Mouse (Mus musculus) urinary bladder, postnatal 36 days (tissue): ENCODE results near the gene Cdk2ap2.
A peak's percentile ranks its signal among the peaks of the same experiment; 100 is the strongest.
"Not testable (repeated sequence)": the region's sequence is repeated elsewhere in the genome, so short reads cannot be mapped to it uniquely, and the experiment has no call there.

Experiments used
- DNase-seq, 2 experiments: peaks; one replicate each; pipeline ENCODE4 v3.0.0; 2022; ENCODE audit warnings: low spot score in 2 of 2, mixed read lengths in 1 of 2

The Cdk2ap2 gene

DNA sequence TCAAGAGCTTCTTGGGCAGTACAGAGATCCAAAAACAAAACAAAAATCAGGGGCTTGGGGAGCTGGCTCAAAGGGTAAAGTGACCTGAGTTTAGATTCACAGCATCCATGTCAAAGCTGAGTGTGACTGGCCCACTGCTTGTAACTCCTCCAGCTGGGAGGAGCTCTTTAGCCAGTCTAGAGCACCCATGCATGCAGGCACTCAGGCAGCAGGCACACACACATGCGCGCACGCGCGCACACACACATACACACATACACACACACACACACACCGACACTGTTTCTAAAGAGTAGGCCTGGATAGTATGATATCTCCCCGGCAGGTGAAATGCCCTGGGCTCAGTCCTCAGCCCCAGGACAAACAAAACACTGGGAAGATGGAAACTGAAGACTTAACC lies 20.0 kb downstream of the Cdk2ap2 start:
- DNase-seq = no peak

GRCm38 (mm10) chr19:4118350-4118749 lies 21.4 kb downstream of the Cdk2ap2 start:
- no peak for DNase-seq

DNA sequence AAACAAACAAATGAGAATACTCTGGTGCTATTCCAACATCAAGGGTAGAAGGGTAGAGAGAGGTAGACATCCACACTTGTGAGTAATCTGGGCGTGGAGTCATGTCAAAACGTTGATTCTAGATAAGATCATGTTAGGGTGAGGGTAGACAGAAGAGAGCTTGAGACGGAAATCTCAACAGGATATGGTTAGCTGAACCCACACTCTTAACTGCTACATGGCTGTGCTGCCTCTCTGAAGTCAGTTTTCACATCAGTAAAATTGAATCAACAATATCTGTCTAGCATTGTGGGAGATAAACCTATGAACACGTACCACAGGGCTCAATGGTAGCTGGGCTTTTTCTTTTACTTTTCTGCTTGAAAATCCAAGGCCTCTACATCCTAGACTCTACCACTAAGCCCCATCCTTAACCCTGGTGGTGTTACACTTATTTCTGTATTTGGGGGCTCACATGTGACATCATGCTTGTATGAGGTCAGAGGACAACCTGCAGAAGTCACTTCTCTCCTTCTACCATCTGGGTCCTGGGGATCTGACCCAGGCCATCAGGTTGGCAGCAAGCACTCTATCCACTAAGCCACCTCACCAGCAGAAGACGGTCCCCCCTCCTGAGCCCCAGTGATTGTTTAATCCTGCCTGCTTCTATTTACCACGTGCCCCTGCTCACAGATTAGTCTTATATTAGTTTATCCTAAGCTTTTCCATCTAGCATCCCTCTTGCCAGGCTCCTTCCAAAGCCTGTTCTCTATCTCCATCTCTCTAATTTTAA lies 22.9 kb downstream of the Cdk2ap2 start:
- no peak for DNase-seq

- DNase-seq = no peak
These were observed 23.5 kb downstream of the Cdk2ap2 start for GRCm38 (mm10) chr19:4120496-4120895.

DNA sequence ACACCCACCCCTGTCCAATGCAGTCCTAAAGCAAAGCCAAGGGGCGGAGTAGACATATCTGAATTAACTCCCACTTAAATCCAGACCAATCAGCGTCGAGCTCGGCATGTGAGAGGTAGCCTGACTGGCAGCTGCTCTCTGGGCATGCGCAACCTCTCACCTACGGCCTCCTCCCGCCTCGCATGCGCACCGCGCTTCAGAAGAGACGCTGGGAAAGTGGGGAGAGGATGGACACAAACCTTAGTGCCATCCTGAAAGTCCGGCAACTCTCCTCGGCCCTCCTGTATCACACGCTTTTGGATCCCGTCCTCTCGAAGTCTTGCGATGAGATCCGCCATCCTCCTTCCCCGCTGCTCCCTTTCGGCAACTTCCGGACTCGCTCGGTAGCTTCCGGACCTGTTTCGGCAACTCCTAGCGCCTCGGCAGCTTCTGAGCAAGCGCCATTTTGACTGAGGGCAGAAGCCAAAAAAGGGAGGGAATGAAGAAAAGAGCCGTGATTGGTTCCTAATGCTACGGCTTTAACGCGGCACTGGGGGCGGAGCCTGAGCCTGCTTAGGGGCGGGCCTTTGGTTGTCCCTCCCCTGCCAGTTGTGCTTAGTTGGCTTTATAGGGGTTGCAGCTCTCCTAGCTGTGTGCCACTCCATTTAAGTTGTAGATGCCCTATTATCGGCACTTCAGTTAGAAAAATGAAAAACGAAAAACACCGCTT lies 24.3 kb downstream of the Cdk2ap2 start:
- peak; percentile 98 to 99 for DNase-seq

GRCm38 (mm10) chr19:4121896-4122295 lies 24.9 kb downstream of the Cdk2ap2 start:
- DNase-seq = not testable (repeated sequence)

GRCm38 (mm10) chr19:4122411-4123370 lies 25.7 kb downstream of the Cdk2ap2 start:
- DNase-seq = no peak

DNA sequence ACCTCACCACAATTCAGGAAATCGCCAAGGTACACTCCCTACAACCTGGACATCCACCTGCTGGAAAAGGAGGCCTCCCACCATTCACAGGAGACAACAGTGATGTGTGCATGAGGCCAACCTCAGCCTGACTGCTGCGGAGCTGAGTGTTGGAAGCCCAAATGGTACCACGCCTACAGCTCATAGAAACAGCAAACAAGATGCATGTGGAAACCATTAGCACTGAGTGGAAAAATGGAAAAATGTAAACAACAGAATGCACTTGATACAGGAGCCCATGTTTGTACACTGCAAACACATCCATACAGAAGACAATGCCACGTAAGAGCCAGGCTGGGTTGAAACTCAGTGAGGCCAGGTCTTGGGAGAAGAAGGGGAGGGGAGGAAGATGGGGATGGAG lies 27.4 kb downstream of the Cdk2ap2 start:
- no peak for DNase-seq

DNA sequence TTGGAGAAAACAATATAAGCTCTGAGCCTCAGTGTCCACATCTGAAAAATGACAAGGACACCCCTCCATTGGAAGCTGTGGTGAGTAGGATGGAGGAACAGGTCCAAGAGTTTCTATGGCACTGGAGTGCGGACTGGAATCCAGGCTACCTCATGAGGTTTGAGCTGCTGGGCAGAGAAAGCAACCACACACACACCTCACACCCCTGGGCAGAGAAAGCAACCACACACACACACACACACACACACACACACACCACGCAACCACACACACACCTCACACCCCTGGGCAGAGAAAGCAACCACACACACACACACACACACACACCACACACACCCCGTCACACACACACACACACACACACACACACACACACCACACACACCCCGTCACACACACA lies 28.3 kb downstream of the Cdk2ap2 start:
- not testable (repeated sequence) for DNase-seq

GRCm38 (mm10) chr19:4125741-4126696 lies 29.0 kb downstream of the Cdk2ap2 start, which contains the start of gene Aip:
Gene Aip, minus strand, starts transcription at chr19:4125858.
- peak; percentile 96 to 99 for DNase-seq

DNA sequence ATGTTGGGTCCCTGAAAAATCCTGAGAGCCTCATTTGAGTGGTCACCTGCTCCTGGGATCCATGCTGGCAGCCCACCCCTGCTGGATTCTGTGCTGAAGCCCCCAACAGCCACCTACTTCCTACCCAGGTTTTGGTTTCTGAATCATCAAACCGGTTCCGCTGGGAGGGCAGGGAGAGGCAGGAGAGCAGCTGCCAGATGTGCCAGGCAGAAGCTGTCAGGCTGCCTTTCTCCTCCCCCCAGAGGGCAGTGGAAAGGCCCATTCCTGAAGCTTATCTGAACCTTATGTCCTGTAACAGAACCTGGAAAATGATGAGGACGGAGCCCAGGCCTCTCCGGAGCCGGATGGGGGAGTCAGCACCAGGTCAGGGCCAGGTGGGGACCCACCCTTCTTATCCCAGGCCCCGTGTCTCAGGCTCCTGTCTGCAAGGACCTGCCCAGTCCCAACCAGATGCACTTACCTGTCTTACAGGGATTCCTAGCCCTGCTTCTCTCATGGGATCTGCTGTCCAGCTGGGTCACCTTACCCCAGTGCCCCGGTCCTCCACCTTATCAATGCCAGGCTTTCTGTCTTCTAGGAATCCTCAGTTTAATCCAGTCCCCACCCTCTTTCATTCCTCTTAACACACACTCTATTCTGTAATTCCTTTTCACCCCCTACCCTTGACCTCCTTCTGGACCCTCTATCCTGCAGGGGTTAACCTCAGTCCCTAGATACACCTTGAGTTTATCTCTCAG lies 29.9 kb downstream of the Cdk2ap2 start:
- peak; percentile 62 to 65 for DNase-seq

DNA sequence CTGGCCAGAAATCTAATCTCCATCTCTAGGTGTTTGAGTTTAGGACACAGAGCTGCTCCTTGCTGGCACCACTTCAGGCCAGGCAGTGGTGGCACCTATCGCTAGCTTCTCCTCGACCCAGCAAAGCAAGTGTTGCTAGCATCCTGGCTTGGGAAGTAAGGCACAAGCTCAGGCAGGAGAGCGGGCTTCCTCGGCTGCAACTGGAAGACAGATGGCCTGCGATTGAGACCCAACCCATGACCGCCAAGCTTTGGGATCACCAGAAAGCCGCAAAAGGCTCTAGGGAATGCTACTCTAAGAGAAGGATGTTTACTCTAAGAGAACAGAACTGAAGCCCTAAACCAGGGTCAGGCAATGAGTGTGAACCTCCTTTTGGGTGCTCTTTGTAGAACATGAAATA lies 32.5 kb downstream of the Cdk2ap2 start:
- no peak for DNase-seq

DNA sequence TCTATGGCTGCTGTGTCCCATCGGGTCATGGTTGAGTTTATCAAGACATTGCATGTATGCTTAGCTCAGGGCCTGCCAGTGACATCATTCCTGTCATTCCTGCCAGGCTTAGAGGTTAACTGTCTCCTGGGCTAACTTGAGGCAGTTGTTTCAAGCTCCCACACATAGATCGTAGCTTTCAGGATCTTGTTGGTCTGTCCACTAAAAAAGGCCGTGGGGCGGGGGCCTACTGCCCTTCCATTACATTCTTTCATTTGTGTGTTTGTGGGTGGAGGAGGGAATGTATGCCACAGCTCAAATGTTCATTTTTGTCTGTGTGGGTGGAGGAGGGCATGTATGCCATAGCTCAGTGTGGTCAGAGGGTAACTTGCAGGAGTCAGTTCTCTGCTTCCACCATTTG lies 33.1 kb downstream of the Cdk2ap2 start:
- DNase-seq = no peak

DNA sequence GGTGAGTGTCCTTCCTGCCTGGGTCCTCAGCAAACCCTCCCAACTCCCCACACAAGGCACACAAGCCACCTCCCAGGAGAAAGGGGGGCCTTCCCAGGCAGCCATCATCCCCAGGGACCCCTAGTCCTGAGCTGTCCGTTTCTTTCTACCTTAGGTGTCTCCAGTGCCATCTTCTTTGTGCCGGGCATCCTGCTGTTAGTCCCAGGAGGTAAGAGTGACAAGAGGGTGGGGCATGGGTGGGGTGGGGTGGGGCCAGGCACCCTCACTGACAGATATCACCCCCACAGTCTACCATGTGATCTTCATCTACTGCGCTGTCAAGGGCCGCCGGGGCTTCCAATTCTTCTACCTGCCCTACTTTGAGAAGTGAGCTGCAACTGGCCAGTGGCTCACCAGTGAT lies 34.1 kb downstream of the Cdk2ap2 start:
- no peak for DNase-seq

DNA sequence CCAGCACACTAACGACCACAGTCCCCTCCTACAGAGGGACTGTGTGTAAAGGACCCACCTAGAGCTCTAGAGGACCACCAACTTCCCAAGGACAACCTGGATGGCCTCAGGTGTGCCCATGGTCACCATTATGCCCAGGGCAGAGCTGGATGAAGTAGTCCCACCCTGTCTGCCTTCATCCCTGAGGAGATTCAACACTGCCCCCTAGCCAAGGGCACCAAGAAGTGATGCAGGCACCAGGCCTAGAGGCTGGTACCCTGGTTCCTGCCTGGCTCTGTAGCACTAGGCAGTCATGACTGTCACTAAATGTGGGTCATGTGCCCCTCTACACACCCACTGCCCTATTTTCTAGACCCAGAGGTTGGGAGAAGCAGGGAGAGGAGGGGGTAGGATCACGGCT lies 34.8 kb downstream of the Cdk2ap2 start:
- no peak for DNase-seq

DNA sequence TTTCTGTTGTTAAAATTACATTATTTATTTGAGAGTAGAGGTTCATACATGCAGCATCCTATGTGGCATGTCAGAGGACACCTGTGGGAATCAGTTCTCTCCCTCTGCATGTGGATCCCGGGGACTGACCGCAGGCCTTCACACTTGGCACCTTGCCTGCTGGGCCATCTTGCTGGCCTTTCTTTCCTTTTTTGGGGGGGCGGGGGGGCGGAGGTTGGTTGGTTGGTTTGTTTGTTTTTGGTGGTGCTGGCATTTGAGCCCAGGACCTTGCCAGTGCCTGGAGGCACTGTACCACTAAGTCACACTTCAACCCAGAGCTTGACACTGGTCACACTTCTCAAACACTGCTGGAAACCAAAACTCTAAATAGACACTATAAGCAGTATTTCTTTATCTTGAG lies 37.4 kb downstream of the Cdk2ap2 start:
- no peak for DNase-seq

GRCm38 (mm10) chr19:4135229-4135962 lies 38.4 kb downstream of the Cdk2ap2 start:
- DNase-seq = not testable (repeated sequence)

DNA sequence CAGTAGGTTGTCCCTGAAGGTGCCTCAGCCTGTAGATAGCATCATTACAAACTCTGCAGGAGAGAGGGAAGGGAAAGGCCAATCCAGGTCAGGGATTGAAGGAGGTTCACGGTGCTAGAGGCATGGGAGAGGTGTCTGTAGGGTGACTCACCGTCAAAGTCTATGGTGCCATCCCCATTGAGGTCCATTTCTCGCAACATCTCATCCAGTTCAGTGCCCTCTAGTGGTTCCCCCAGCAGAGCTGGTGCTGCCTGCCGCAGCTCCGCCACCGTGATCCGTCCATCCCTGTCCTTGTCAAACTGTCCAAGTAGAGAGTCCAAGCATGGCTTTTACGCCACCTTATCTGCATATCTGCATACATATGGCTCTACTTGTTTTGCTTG lies 39.0 kb downstream of the Cdk2ap2 start:
- DNase-seq = not testable (repeated sequence)

DNA sequence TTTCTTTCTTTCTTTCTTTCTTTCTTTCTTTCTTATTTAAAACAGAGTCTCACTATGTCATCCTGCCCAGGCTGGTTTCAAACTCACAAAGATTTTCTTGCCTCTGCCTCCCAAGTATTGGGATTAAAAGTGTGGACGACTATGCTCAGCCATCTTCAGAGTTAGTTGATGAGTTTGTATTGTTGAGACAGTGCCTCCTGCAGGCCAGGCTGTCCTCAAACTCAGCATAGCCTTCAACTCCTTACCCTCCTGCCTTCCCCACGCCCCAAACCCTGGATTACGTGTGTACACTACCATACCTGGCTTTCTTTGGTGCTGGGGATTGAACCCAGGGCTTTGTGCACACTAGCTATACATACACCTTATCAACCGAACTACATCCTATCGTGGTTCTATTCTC lies 39.5 kb downstream of the Cdk2ap2 start:
- DNase-seq = no peak
